Mouse (Mus musculus) liver, adult 2 months (tissue): ENCODE data around the gene Flt3. TPM values are rescaled to one million over a fixed set of nuclear protein-coding genes. Genes with fewer than 3 reads are reported as not detected.

Experiments used
- DNase-seq: peaks from one replicate; pipeline ENCODE4 v3.0.0-alpha.2; 2011; ENCODE audit warnings: low read depth, low spot score; ENCODE audit errors: extremely low read depth
- H3K27ac ChIP-seq: fragments of 200-500 bp; replicated peaks from 2 replicates; pipeline ENCODE4 v1.5.1; 2012; ENCODE audit warnings: low read depth, mild to moderate bottlenecking, control low read depth, inconsistent platforms, low read length; ENCODE audit not compliant: insufficient read depth
- H3K27me3 ChIP-seq: fragments of 200-500 bp; 2 replicates; pipeline ENCODE4 v1.6.1; 2012; ENCODE audit warnings: mild to moderate bottlenecking, moderate library complexity, low read length, inconsistent platforms; ENCODE audit not compliant: control insufficient read depth, insufficient read depth
- H3K36me3 ChIP-seq: fragments of 200-500 bp; 2 replicates; pipeline ENCODE4 v1.6.1; 2012; ENCODE audit warnings: low read length, inconsistent platforms; ENCODE audit not compliant: control insufficient read depth, insufficient read depth
- H3K4me1 ChIP-seq: fragments of 200-500 bp; 2 replicates; pipeline ENCODE4 v1.6.1; 2011; ENCODE audit warnings: low read length; ENCODE audit not compliant: control insufficient read depth, insufficient read depth
- H3K4me3 ChIP-seq: fragments of 200-500 bp; 2 replicates; pipeline ENCODE4 v1.5.1; 2011; ENCODE audit warnings: low read depth, mild to moderate bottlenecking, control low read depth, low read length, moderate library complexity; ENCODE audit not compliant: insufficient read depth
- H3K79me2 ChIP-seq: fragments of 200-500 bp; 2 replicates; pipeline ENCODE4 v1.6.1; 2012; ENCODE audit warnings: inconsistent platforms, mild to moderate bottlenecking, low read length, moderate library complexity; ENCODE audit not compliant: control insufficient read depth, insufficient read depth
- H3K9ac ChIP-seq: fragments of 200-500 bp; 2 replicates; pipeline ENCODE4 v1.6.1; 2012; ENCODE audit warnings: low read depth, mild to moderate bottlenecking, control low read depth, inconsistent platforms, low read length
- CTCF ChIP-seq: fragments of 200-500 bp; IDR thresholded peaks from 2 replicates; pipeline ENCODE4 v1.5.1; 2011; ENCODE audit warnings: low read depth, low read length, control low read depth
- POLR2A ChIP-seq: fragments of 200-500 bp; IDR thresholded peaks from 2 replicates; pipeline ENCODE4 v1.6.1; 2011; ENCODE audit warnings: low read length, control low read depth; ENCODE audit not compliant: insufficient read depth; ENCODE audit errors: extremely low read depth
- WGBS: fragments of 180-500 bp; shearing (Covaris S2); methylation state at CpG from one replicate; pipeline ENCODE4 v1.1.7; 2018; 5-methylcytosine and 5-hydroxymethylcytosine counted together
- polyA plus RNA-seq: library from polyadenylated mRNA; depleted of rRNA; stranded (reverse); fragments of >200 nt; gene quantifications from 2 replicates; pipeline ENCODE4 v1.2.3, GENCODE M21; 2012; rRNA removed
- total RNA-seq: library from RNA; depleted of rRNA; stranded (reverse); fragments of >200 nt; gene quantifications from 2 replicates; pipeline ENCODE4 v1.2.3, GENCODE M21; 2014; rRNA removed

Flt3 gene
- 0.18 and 0.27 TPM in 2 replicates for total RNA-seq
- polyA plus RNA-seq = 0.14 and 0.16 TPM in 2 replicates

DNA sequence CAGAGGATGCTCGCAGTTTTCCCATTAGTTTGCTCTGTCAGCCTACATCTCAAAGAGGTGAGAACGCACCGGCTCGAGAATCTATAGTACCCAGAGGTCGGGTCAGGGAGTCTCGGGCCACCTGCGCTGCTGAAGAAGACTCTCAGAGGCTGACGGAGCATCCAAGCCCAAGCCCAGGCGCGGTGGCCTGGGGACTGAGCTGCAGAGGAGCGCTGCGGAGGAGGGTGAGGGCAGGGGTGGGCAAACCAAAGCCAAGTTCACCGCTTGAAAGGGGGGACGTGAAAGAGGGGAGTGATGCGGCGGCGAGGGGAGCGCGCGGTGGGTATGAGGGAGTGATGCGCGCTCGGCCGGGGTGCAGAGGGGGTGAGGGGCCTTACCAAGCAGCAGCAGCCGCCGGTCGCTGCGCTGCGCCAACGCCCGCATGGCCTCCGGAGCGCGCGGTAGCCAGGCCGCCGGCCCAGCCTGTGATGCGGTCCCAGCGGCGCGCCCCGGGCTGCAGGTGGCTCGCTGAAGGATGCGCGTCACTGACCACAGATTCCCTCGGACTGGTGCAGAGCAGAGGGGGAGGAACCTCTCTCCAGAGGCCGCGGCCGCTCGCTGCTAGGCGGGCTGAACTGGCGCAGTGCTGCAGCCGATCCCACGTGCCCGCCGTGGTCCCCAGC lies at the start of gene Flt3:
Gene Flt3 (minus strand): TSS at position 647 of the 662 bp plus-strand sequence.
- WGBS = 2% methylated on average over 56 of the region's 56 CpGs
- Histone ChIP-seq H3K4me1 (no peaks in the 10 kb centered on the region), H3K4me3 (no peak within 1 kb of the TSS), H3K27me3 (peaks cover 10% of the 10 kb centered on the region; the same call in 1 of the 2 replicates), H3K79me2 (no peaks in the 10 kb centered on the region), H3K9ac (no peak within 1 kb of the TSS), H3K36me3 (no peaks in the 10 kb centered on the region), H3K27ac (no peak within 1 kb of the TSS)
- TF ChIP-seq POLR2A (no peak), CTCF (no peak)
- no peak for DNase-seq

DNA sequence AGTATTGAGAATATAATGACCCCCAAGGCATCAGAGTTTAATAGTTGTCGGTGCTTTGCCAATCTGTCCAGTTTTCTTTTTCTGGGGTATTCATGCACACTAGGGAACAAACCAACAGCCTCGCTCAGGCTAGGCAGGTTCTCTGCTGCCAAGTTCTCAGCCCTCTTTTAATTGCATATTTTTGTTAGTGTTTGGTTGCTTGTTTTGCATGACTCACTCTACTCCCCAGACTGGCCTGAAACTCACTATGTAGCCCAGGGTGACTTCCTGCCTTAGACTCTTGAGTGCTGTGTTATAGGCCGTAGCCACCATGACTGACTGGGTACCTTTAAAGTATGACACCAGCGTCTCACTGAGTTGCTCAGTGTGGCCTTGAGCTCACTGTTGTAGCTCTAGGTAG lies 48.6 kb upstream of the Flt3 start:
- no peaks in the 10 kb centered on the region for H3K27me3 ChIP-seq
- no peak overlapping the region for H3K9ac ChIP-seq
- no peak overlapping the region for H3K27ac ChIP-seq
- no peak for DNase-seq
- H3K4me3 ChIP-seq = no peak overlapping the region
- H3K36me3 ChIP-seq = peaks cover 16% of the 10 kb centered on the region
- H3K79me2 ChIP-seq = peaks cover 22% of the 10 kb centered on the region
- TF ChIP-seq POLR2A = no peak
- TF ChIP-seq CTCF = no peak
- 69% methylated on average over 4 of the region's 4 CpGs for WGBS
- peaks cover 6% of the 10 kb centered on the region; the same call in 1 of the 2 replicates for H3K4me1 ChIP-seq

DNA sequence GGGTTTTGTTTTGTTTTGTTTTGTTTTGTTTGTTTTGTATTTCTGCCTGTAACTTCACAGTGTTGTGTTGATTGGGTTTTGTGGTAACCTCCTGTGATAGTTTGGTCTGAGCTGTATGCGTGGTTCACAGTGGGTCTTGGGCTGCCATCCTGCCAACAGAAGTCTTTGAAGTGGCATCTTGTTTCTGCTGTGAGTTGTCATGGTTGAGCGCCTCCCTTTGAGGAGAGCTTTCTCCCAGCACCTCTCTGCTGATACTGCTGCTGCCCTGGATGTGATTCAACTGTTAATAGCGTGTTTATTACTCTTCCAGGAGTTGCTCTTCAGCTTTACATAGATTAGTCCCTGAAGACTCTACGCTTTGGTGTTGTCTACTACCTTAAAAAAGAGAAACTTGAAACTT lies 48.2 kb upstream of the Flt3 start:
- peaks cover 16% of the 10 kb centered on the region for H3K36me3 ChIP-seq
- no peak overlapping the region for H3K4me3 ChIP-seq
- no peak overlapping the region for H3K27ac ChIP-seq
- no peak overlapping the region for H3K9ac ChIP-seq
- DNase-seq = no peak
- no peaks in the 10 kb centered on the region for H3K27me3 ChIP-seq
- 88% methylated on average over 4 of the region's 4 CpGs for WGBS
- H3K4me1 ChIP-seq = peaks cover 5% of the 10 kb centered on the region; the same call in 1 of the 2 replicates
- peaks cover 24% of the 10 kb centered on the region for H3K79me2 ChIP-seq
- TF ChIP-seq POLR2A (no peak), CTCF (no peak)

GRCm38 (mm10) chr5:147445252-147445651 lies 45.0 kb upstream of the Flt3 start:
- H3K9ac ChIP-seq = no peak overlapping the region
- peaks cover 42% of the 10 kb centered on the region for H3K79me2 ChIP-seq
- H3K4me3 ChIP-seq = no peak overlapping the region
- H3K36me3 ChIP-seq = no peaks in the 10 kb centered on the region
- peaks cover 9% of the 10 kb centered on the region; the same call in 1 of the 2 replicates for H3K4me1 ChIP-seq
- DNase-seq = no peak
- H3K27me3 ChIP-seq = no peaks in the 10 kb centered on the region
- WGBS = 88% methylated on average over 4 of the region's 4 CpGs
- TF ChIP-seq POLR2A (no peak), CTCF (no peak)
- no peak overlapping the region for H3K27ac ChIP-seq

DNA sequence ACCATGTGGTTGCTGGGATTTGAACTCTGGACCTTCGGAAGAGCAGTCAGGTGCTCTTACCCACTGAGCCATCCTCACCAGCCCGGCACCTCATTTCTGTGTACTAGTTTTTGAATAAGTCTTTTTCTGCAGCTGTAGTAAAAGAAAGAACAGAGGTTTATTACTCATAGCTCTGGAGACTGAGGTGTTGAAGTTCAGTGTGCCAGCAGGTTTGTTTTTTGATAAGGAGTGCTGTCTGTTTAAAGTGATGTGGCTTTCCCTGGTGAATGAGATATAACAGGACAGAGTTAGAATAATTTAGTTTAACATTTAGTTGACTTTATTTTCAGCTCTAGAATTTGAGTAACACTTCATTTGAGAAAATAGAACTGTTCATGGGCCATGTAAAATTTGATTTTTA lies 44.5 kb upstream of the Flt3 start:
- Histone ChIP-seq H3K36me3 (no peaks in the 10 kb centered on the region), H3K4me3 (no peak overlapping the region), H3K9ac (no peak overlapping the region), H3K27me3 (no peaks in the 10 kb centered on the region), H3K4me1 (peaks cover 11% of the 10 kb centered on the region; the same call in 1 of the 2 replicates), H3K79me2 (peaks cover 42% of the 10 kb centered on the region), H3K27ac (no peak overlapping the region)
- 89% methylated on average over 2 of the region's 2 CpGs for WGBS
- no peak for DNase-seq
- TF ChIP-seq CTCF (no peak), POLR2A (no peak)

GRCm38 (mm10) chr5:147444298-147444697 lies 44.0 kb upstream of the Flt3 start:
- no peak overlapping the region for H3K27ac ChIP-seq

More at GRCm38 (mm10) chr5:147444298-147444697, 44.0 kb upstream of the Flt3 start:
- no peak for TF ChIP-seq POLR2A
- no peak for TF ChIP-seq CTCF
- H3K9ac ChIP-seq = no peak overlapping the region
- H3K4me1 ChIP-seq = peaks cover 11% of the 10 kb centered on the region; the same call in 1 of the 2 replicates
- 87% methylated on average over 6 of the region's 6 CpGs for WGBS
- H3K79me2 ChIP-seq = peaks cover 42% of the 10 kb centered on the region
- H3K36me3 ChIP-seq = no peaks in the 10 kb centered on the region
- H3K27me3 ChIP-seq = no peaks in the 10 kb centered on the region
- H3K4me3 ChIP-seq = no peak overlapping the region
- no peak for DNase-seq
